Mouse (Mus musculus) cerebellum, postnatal 25 days (tissue): Measurements from ENCODE around the gene Ppp1r14c.
A peak's percentile ranks its signal among the peaks of the same experiment; 100 is the strongest.

Experiments
- DNase-seq, 2 experiments: peaks; one replicate each; pipeline ENCODE4 v3.0.0; 2021; ENCODE audit warnings: mixed read lengths in 2 of 2

Gene Ppp1r14c

GRCm38 (mm10) chr10:3366036-3366869 is at the start of gene Ppp1r14c:
TSS of gene Ppp1r14c (plus strand) at chr10:3366057.
- DNase-seq: peak; percentile 77 to 80

GRCm38 (mm10) chr10:3321406-3321805 is 44.5 kb upstream of the Ppp1r14c start:
- no peak for DNase-seq

GRCm38 (mm10) chr10:3325447-3325846 is 40.4 kb upstream of the Ppp1r14c start:
- DNase-seq: peak; percentile 30 to 38

GRCm38 (mm10) chr10:3332880-3333279 is 33.0 kb upstream of the Ppp1r14c start:
- DNase-seq: peak; percentile 86 to 93

- no peak for DNase-seq
Measured at GRCm38 (mm10) chr10:3334570-3334969, 31.3 kb upstream of the Ppp1r14c start.

- no peak for DNase-seq
Measured at GRCm38 (mm10) chr10:3336729-3337329, 29.0 kb upstream of the Ppp1r14c start.

GRCm38 (mm10) chr10:3337330-3337901 is 28.4 kb upstream of the Ppp1r14c start:
- DNase-seq: peak; percentile 11 to 34

GRCm38 (mm10) chr10:3345706-3346105 is 20.2 kb upstream of the Ppp1r14c start:
- no peak for DNase-seq

- DNase-seq: no peak
Measured at GRCm38 (mm10) chr10:3359531-3359930, 6.3 kb upstream of the Ppp1r14c start.

- peak in 1 of 2 experiments; percentile 13 for DNase-seq
Measured at GRCm38 (mm10) chr10:3365671-3366035, 204 bp upstream of the Ppp1r14c start.

GRCm38 (mm10) chr10:3366870-3367431 is 1.1 kb downstream of the Ppp1r14c start:
- DNase-seq: peak; percentile 61 to 64

- peak in 1 of 2 experiments; percentile 40 for DNase-seq
Measured at GRCm38 (mm10) chr10:3367440-3367839, 1.6 kb downstream of the Ppp1r14c start.

GRCm38 (mm10) chr10:3383176-3383575 is 17.3 kb downstream of the Ppp1r14c start:
- DNase-seq: no peak

GRCm38 (mm10) chr10:3392251-3392650 is 26.4 kb downstream of the Ppp1r14c start:
- DNase-seq: peak; percentile 35 to 58

- DNase-seq: no peak
Measured at GRCm38 (mm10) chr10:3393548-3393947, 27.7 kb downstream of the Ppp1r14c start.

- peak; percentile 34 to 55 for DNase-seq
Measured at GRCm38 (mm10) chr10:3394193-3394592, 28.3 kb downstream of the Ppp1r14c start.

- peak; percentile 39 to 59 for DNase-seq
Measured at GRCm38 (mm10) chr10:3394671-3395288, 28.9 kb downstream of the Ppp1r14c start.

GRCm38 (mm10) chr10:3395341-3395931 is 29.6 kb downstream of the Ppp1r14c start:
- no peak for DNase-seq

GRCm38 (mm10) chr10:3396008-3396795 is 30.3 kb downstream of the Ppp1r14c start:
- DNase-seq: peak; percentile 33 to 40

- no peak for DNase-seq
Measured at GRCm38 (mm10) chr10:3397406-3397805, 31.5 kb downstream of the Ppp1r14c start.

GRCm38 (mm10) chr10:3398051-3398450 is 32.2 kb downstream of the Ppp1r14c start:
- DNase-seq: no peak

GRCm38 (mm10) chr10:3402284-3402683 is 36.4 kb downstream of the Ppp1r14c start:
- DNase-seq: peak; percentile 29 to 32
